Mouse (Mus musculus) bone marrow macrophage, adult 2 months (primary cell): Measurements from ENCODE around the gene Emilin1.

ENCODE experiments used
- CTCF ChIP-seq: IDR thresholded peaks from 2 replicates; pipeline ENCODE4 v1.5.1; 2012; ENCODE audit warnings: low read depth, mild to moderate bottlenecking, low read length, moderate library complexity
- POLR2A ChIP-seq: IDR thresholded peaks from 2 replicates; pipeline ENCODE4 v1.6.1; 2012; ENCODE audit warnings: mild to moderate bottlenecking, low read depth, low read length, borderline replicate concordance

GRCm38 (mm10) chr5:30909300-30909659, 3.9 kb upstream of the Emilin1 start:
- TF ChIP-seq CTCF (no peak), POLR2A (no peak)
